Mouse (Mus musculus) lung, postnatal 0 days (tissue): ENCODE results near the gene Gpr108.

Experiments
- CTCF ChIP-seq: IDR thresholded peaks from 2 replicates; pipeline ENCODE4 v1.5.1; 2016; ENCODE audit warnings: antibody characterized with exemption, mild to moderate bottlenecking
- EP300 ChIP-seq: IDR thresholded peaks from 2 replicates; pipeline ENCODE4 v1.6.1; 2016; ENCODE audit warnings: antibody characterized with exemption, mild to moderate bottlenecking, control low read depth

DNA sequence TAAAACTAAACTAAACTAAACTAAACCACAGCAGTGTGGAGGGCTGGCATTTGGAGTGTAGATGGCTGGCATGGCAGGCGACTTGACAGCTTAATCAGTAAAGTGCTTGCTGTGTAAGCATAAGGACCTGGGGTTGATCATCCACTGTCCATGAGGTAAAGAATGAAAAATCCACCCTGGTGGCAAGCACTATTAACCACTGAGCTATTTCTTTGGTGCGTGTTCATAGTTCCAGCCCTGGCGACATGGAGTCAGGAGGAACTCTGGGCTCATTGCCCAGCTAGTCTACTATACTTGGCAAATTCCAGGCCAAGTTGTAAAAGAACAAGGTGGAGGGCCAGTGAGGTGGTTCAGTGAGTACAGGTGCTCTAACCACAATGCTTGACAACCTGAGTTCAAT lies 40.3 kb downstream of the Gpr108 start:
- TF ChIP-seq CTCF (no peak), EP300 (no peak)
